Mouse (Mus musculus) midbrain, embryonic 16.5 days (tissue): ENCODE measurements at regions not wholly inside any gene's neighbourhood (a gene's known extent, or its start where the extent isn't known, plus 50 kb on each side); places are given as distances from the start of the nearest gene placed in this dataset.

Source experiments
- ATAC-seq: fragments of 200-750 bp; cut with Nextera tagmentation; 2 replicates; pipeline ENCODE4 v1.8.0; 2017; ENCODE audit warnings: moderate TSS enrichment
- H3K27ac ChIP-seq: fragments of 300-500 bp; sonication (generic); 2 replicates; pipeline ENCODE4 v1.5.1; 2014; ENCODE audit warnings: mild to moderate bottlenecking, low read length, mixed read lengths
- H3K27me3 ChIP-seq: fragments of 300-500 bp; sonication (generic); 2 replicates; pipeline ENCODE4 v1.6.1; 2014; ENCODE audit warnings: low read depth, low read length, mixed read lengths; ENCODE audit not compliant: control insufficient read depth, insufficient read depth
- H3K36me3 ChIP-seq: fragments of 300-500 bp; sonication (generic); 2 replicates; pipeline ENCODE4 v1.6.1; 2014; ENCODE audit warnings: mild to moderate bottlenecking, low read length, moderate library complexity, mixed read lengths; ENCODE audit not compliant: control insufficient read depth, insufficient read depth
- H3K4me1 ChIP-seq: fragments of 300-500 bp; sonication (generic); 2 replicates; pipeline ENCODE4 v1.6.1; 2014; ENCODE audit warnings: mild to moderate bottlenecking, low read length, mixed read lengths; ENCODE audit not compliant: control insufficient read depth, insufficient read depth
- H3K4me2 ChIP-seq: fragments of 300-500 bp; sonication (generic); 2 replicates; pipeline ENCODE4 v1.6.1; 2014; ENCODE audit warnings: mild to moderate bottlenecking, low read length, mixed read lengths
- H3K4me3 ChIP-seq: fragments of 300-500 bp; sonication (generic); 2 replicates; pipeline ENCODE4 v1.5.1; 2014; ENCODE audit warnings: low read depth, mild to moderate bottlenecking, low read length, moderate library complexity, mixed read lengths
- H3K9ac ChIP-seq: fragments of 300-500 bp; sonication (generic); 2 replicates; pipeline ENCODE4 v1.6.1; 2014; ENCODE audit warnings: low read depth, low read length, mixed read lengths
- H3K9me3 ChIP-seq: fragments of 300-500 bp; sonication (generic); replicated peaks from 2 replicates; pipeline ENCODE4 v1.6.1; 2014; ENCODE audit warnings: mild to moderate bottlenecking, low read length, mixed read lengths; ENCODE audit not compliant: control insufficient read depth, poor library complexity, severe bottlenecking
- WGBS: fragments of 180-500 bp; shearing (Covaris S2); extraction: QIAGEN DNeasy Blood & Tissue Kit; methylation state at CpG from one replicate; pipeline ENCODE4 v1.1.7; 2014; 5-methylcytosine and 5-hydroxymethylcytosine counted together

- Histone ChIP-seq H3K9ac (no peak overlapping the region), H3K4me3 (no peak overlapping the region), H3K9me3 (no peaks in the 10 kb centered on the region), H3K27ac (no peak overlapping the region), H3K36me3 (no peaks in the 10 kb centered on the region), H3K27me3 (no peaks in the 10 kb centered on the region), H3K4me2 (no peak overlapping the region), H3K4me1 (no peaks in the 10 kb centered on the region)
- ATAC-seq, result no peak
- 96% methylated on average over 2 of the region's 2 CpGs for WGBS
Measured at GRCm38 (mm10) chr5:91892338-91892737, 70.5 kb downstream of the Rchy1 start.

GRCm38 (mm10) chr5:91881771-91882170 lies 81.1 kb downstream of the Rchy1 start:
- no peaks in the 10 kb centered on the region for H3K9me3 ChIP-seq
- WGBS, result 43% methylated on average over 1 of the region's 1 CpGs
- ATAC-seq, result peak; percentile 54; the same call in 1 of the 2 replicates
- H3K27ac ChIP-seq, result no peak overlapping the region
- no peak overlapping the region for H3K9ac ChIP-seq
- no peak overlapping the region for H3K4me3 ChIP-seq
- no peaks in the 10 kb centered on the region for H3K36me3 ChIP-seq
- H3K4me1 ChIP-seq, result no peaks in the 10 kb centered on the region
- H3K4me2 ChIP-seq, result no peak overlapping the region
- H3K27me3 ChIP-seq, result no peaks in the 10 kb centered on the region

- H3K4me3 ChIP-seq, result no peak overlapping the region
- H3K27me3 ChIP-seq, result no peaks in the 10 kb centered on the region
- WGBS, result 99% methylated on average over 3 of the region's 3 CpGs
- H3K9ac ChIP-seq, result no peak overlapping the region
- no peaks in the 10 kb centered on the region for H3K4me1 ChIP-seq
- no peak overlapping the region for H3K27ac ChIP-seq
- no peaks in the 10 kb centered on the region for H3K36me3 ChIP-seq
- no peak for ATAC-seq
- no peak overlapping the region for H3K4me2 ChIP-seq
- no peaks in the 10 kb centered on the region for H3K9me3 ChIP-seq
Measured at GRCm38 (mm10) chr5:91880231-91880630, 82.6 kb downstream of the Rchy1 start.

GRCm38 (mm10) chr5:91878627-91879026 lies 84.2 kb downstream of the Rchy1 start:
- no peaks in the 10 kb centered on the region for H3K4me1 ChIP-seq
- H3K9me3 ChIP-seq, result no peaks in the 10 kb centered on the region
- H3K27me3 ChIP-seq, result no peaks in the 10 kb centered on the region; the same call in 1 of the 2 replicates
- no peak overlapping the region for H3K27ac ChIP-seq
- no peak overlapping the region for H3K4me3 ChIP-seq
- no peak overlapping the region for H3K4me2 ChIP-seq
- WGBS, result 90% methylated on average over 11 of the region's 11 CpGs
- no peak for ATAC-seq
- no peak overlapping the region for H3K9ac ChIP-seq
- H3K36me3 ChIP-seq, result no peaks in the 10 kb centered on the region

GRCm38 (mm10) chr5:91876682-91877031 lies 86.2 kb downstream of the Rchy1 start:
- Histone ChIP-seq H3K27me3 (no peaks in the 10 kb centered on the region; the same call in 1 of the 2 replicates), H3K9ac (no peak overlapping the region), H3K4me3 (no peak overlapping the region), H3K9me3 (no peaks in the 10 kb centered on the region), H3K4me2 (no peak overlapping the region), H3K27ac (no peak overlapping the region), H3K4me1 (no peaks in the 10 kb centered on the region), H3K36me3 (no peaks in the 10 kb centered on the region)
- ATAC-seq, result no peak
- WGBS, result 84% methylated on average over 2 of the region's 2 CpGs

GRCm38 (mm10) chr5:91875875-91876681 lies 86.8 kb downstream of the Rchy1 start:
- Histone ChIP-seq H3K27me3 (no peaks in the 10 kb centered on the region; the same call in 1 of the 2 replicates), H3K27ac (no peak overlapping the region), H3K4me1 (no peaks in the 10 kb centered on the region), H3K4me3 (no peak overlapping the region), H3K4me2 (no peak overlapping the region), H3K9me3 (no peaks in the 10 kb centered on the region), H3K36me3 (no peaks in the 10 kb centered on the region), H3K9ac (no peak overlapping the region)
- 53% methylated on average over 10 of the region's 10 CpGs for WGBS
- ATAC-seq, result peak; percentile 59

- Histone ChIP-seq H3K4me1 (no peaks in the 10 kb centered on the region), H3K9me3 (no peaks in the 10 kb centered on the region), H3K27ac (no peak overlapping the region), H3K36me3 (no peaks in the 10 kb centered on the region), H3K9ac (no peak overlapping the region), H3K4me2 (no peak overlapping the region), H3K27me3 (no peaks in the 10 kb centered on the region; the same call in 1 of the 2 replicates), H3K4me3 (no peak overlapping the region)
- no peak for ATAC-seq
- WGBS, result 67% methylated on average over 1 of the region's 1 CpGs
Measured at GRCm38 (mm10) chr5:91872816-91873215, 90.1 kb downstream of the Rchy1 start.

- H3K27me3 ChIP-seq, result no peaks in the 10 kb centered on the region; the same call in 1 of the 2 replicates
- no peaks in the 10 kb centered on the region for H3K9me3 ChIP-seq
- no peaks in the 10 kb centered on the region for H3K36me3 ChIP-seq
- no peak overlapping the region for H3K4me2 ChIP-seq
- no peak overlapping the region for H3K4me3 ChIP-seq
- 90% methylated on average over 6 of the region's 6 CpGs for WGBS
- H3K4me1 ChIP-seq, result no peaks in the 10 kb centered on the region
- H3K9ac ChIP-seq, result no peak overlapping the region
- H3K27ac ChIP-seq, result no peak overlapping the region
- no peak for ATAC-seq
Measured at GRCm38 (mm10) chr5:91869791-91870190, 93.1 kb downstream of the Rchy1 start.

- no peak overlapping the region for H3K4me2 ChIP-seq
- H3K36me3 ChIP-seq, result no peaks in the 10 kb centered on the region
- no peaks in the 10 kb centered on the region for H3K4me1 ChIP-seq
- 92% methylated on average over 3 of the region's 3 CpGs for WGBS
- no peak overlapping the region for H3K4me3 ChIP-seq
- no peaks in the 10 kb centered on the region for H3K9me3 ChIP-seq
- H3K9ac ChIP-seq, result no peak overlapping the region
- H3K27ac ChIP-seq, result no peak overlapping the region
- no peak for ATAC-seq
- H3K27me3 ChIP-seq, result no peaks in the 10 kb centered on the region
Measured at GRCm38 (mm10) chr5:91866184-91866583, 96.7 kb downstream of the Rchy1 start.
